Mouse (Mus musculus): ENCODE results near the gene Cpt2. TPM values are rescaled to one million over a fixed set of nuclear protein-coding genes. Genes with fewer than 3 reads are reported as not detected.

Gene Cpt2
- polyA plus RNA-seq, 1 experiment from 2014 or later, result 62.8 TPM

DNA sequence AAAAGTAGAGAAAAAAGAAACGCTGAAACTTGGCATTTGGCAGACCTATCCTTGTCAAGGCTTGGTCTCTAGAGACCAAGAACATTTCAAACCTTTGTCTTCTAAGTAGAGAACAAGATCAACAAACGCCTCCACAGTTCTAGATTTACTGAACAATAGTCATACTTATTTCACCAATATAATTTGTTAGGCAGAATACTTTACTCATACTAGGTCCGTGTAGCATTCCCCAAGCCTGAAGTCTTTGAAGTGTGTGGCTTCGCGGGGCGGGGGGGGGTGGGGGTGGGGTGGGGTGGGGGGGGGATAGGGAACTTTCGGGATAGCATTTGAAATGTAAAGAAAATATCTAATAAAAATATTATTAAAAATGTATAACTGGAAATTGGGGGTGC lies 389 bp upstream of the Cpt2 start:
- Histone ChIP-seq H3K27me3 (ENCODE audit: insufficient read depth, low read length) (no peaks in the 10 kb centered on the region), H3K27ac (ENCODE audit: low read length) (peak overlapping the region; percentile 86), H3K4me3 (ENCODE audit: low read length) (peak overlapping the region; percentile 82), H3K4me1 (ENCODE audit: insufficient read depth, low read length) (peaks cover 25% of the 10 kb centered on the region), H3K9me3 (ENCODE audit: low read length) (no peaks in the 10 kb centered on the region), H3K36me3 (ENCODE audit: insufficient read depth, low read length) (no peaks in the 10 kb centered on the region; the same call in 1 of the 2 replicates), H3K9ac (replicated peaks; ENCODE audit: low read length) (peak overlapping the region; percentile 5; the same call in 1 of the 2 replicates), H3K4me2 (replicated peaks; ENCODE audit: low read depth, low read length) (peak overlapping the region; percentile 77)
- 46% methylated on average over 7 of the region's 7 CpGs for WGBS
- 0 out of 2 replicates have a peak, but pooled peaks have one; percentile 4 for ATAC-seq (ENCODE audit: low FRiP score, low TSS enrichment)

DNA sequence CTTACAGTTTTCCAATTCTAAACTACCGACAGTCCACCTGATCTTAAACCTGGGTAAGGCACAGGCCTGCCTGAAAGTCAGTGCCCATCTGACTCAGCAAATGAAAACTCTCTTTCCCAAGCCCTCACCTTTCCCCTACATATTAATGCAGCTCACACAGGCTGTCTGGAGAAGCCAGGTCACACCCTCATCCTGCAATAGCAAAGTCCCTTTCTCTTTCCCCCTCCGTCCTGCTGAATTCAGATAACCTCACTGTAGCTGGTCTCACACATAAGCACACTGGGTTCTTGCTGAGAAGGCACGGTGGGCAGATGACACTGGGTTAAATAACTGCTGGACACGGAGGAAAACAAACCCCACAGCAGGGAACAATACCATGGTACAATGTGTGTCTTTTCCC lies 1.5 kb downstream of the Cpt2 start:
- ATAC-seq (ENCODE audit: low FRiP score, low TSS enrichment), result no peak
- WGBS, result 53% methylated on average over 4 of the region's 4 CpGs
- Histone ChIP-seq H3K9me3 (ENCODE audit: low read length) (no peaks in the 10 kb centered on the region), H3K27ac (ENCODE audit: low read length) (peak overlapping the region; percentile 9; the same call in 1 of the 2 replicates), H3K9ac (replicated peaks; ENCODE audit: low read length) (0 out of 2 replicates have a peak overlapping the region, but pooled peaks have one; percentile 22), H3K4me1 (ENCODE audit: insufficient read depth, low read length) (peaks cover 25% of the 10 kb centered on the region), H3K4me2 (replicated peaks; ENCODE audit: low read depth, low read length) (peak overlapping the region; percentile 77), H3K36me3 (ENCODE audit: insufficient read depth, low read length) (no peaks in the 10 kb centered on the region; the same call in 1 of the 2 replicates), H3K27me3 (ENCODE audit: insufficient read depth, low read length) (no peaks in the 10 kb centered on the region), H3K4me3 (ENCODE audit: low read length) (peak overlapping the region; percentile 82)

DNA sequence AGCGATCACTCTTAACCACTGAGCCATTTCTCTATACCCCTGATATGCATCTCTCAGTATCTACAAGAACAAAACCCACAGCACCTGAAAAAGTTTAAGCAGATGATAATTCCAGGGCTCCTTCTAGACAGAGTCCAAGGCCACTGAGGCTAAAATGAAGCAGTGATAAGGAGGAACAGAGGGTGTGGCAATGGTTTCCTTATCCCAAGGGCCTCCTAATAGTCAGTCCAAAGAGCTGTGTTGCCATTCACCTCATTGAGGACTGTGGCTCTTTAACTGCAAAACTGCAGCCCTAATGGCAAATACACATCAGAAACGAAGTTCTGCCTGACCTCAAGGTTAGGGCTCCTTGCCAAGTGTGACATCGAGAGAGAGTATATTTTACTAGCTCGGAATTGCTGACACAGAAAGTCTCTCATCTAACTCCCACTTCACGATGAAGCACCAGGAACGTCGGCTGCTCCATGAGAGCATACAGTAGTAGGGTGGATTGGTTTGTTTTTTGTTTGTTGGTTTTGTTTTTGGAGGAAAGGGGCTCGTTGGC lies 2.2 kb downstream of the Cpt2 start:
- Histone ChIP-seq H3K27ac (ENCODE audit: low read length) (no peak overlapping the region; the same call in 1 of the 2 replicates), H3K4me2 (replicated peaks; ENCODE audit: low read depth, low read length) (no peak overlapping the region), H3K9ac (replicated peaks; ENCODE audit: low read length) (no peak overlapping the region), H3K4me1 (ENCODE audit: insufficient read depth, low read length) (peaks cover 25% of the 10 kb centered on the region), H3K36me3 (ENCODE audit: insufficient read depth, low read length) (no peaks in the 10 kb centered on the region; the same call in 1 of the 2 replicates), H3K27me3 (ENCODE audit: insufficient read depth, low read length) (no peaks in the 10 kb centered on the region), H3K9me3 (ENCODE audit: low read length) (no peaks in the 10 kb centered on the region), H3K4me3 (ENCODE audit: low read length) (no peak overlapping the region)
- WGBS, result 43% methylated on average over 8 of the region's 8 CpGs
- no peak for ATAC-seq (ENCODE audit: low FRiP score, low TSS enrichment)

DNA sequence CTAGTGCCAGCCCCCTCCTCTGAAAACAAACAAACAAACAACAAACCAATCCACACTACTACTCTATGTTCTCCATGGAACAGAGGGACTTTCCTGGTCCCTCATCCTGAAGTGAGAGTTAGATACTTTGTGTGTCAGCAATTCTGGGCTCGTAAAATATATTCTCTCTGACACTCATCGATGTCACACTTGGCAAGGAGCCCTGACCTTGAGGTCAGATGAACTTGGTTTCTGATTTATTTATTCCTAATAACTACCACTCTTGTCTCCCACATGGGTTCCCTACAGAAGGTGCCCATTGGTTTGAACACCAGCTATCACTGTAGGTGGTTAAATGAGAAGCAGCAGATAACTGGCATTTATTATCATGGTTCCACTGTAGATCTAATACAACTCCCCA lies 3.1 kb downstream of the Cpt2 start:
- no peaks in the 10 kb centered on the region for H3K9me3 ChIP-seq (ENCODE audit: low read length)
- H3K27me3 ChIP-seq (ENCODE audit: insufficient read depth, low read length), result no peaks in the 10 kb centered on the region
- no peak overlapping the region for H3K4me2 ChIP-seq (replicated peaks; ENCODE audit: low read depth, low read length)
- no peak overlapping the region for H3K4me3 ChIP-seq (ENCODE audit: low read length)
- H3K27ac ChIP-seq (ENCODE audit: low read length), result no peak overlapping the region
- H3K4me1 ChIP-seq (ENCODE audit: insufficient read depth, low read length), result peaks cover 25% of the 10 kb centered on the region
- no peaks in the 10 kb centered on the region; the same call in 1 of the 2 replicates for H3K36me3 ChIP-seq (ENCODE audit: insufficient read depth, low read length)
- H3K9ac ChIP-seq (replicated peaks; ENCODE audit: low read length), result no peak overlapping the region
- ATAC-seq (ENCODE audit: low FRiP score, low TSS enrichment), result no peak
- WGBS, result 77% methylated on average over 2 of the region's 2 CpGs

DNA sequence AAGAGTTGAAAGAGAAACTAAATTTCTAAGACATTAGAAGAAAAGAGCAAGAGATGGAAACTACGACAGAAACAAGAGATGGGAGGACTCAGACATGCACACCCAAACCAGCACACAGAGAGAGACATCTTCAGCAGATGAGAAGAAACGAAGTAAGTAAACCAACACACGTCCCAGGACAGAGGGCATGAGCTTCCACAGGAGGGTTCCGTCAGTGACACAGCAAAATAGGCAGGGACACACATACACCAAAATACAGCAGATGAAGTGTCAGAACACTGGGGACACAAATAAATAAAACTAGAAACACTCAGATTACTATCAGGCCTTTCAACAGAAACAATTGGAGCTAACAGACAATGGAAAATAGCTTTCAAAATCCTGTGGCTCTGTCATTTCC lies 13.4 kb downstream of the Cpt2 start:
- Histone ChIP-seq H3K9me3 (ENCODE audit: low read length) (no peaks in the 10 kb centered on the region), H3K36me3 (ENCODE audit: insufficient read depth, low read length) (peaks cover 53% of the 10 kb centered on the region), H3K27ac (ENCODE audit: low read length) (no peak overlapping the region), H3K4me1 (ENCODE audit: insufficient read depth, low read length) (no peaks in the 10 kb centered on the region), H3K27me3 (ENCODE audit: insufficient read depth, low read length) (no peaks in the 10 kb centered on the region), H3K4me3 (ENCODE audit: low read length) (no peak overlapping the region), H3K4me2 (replicated peaks; ENCODE audit: low read depth, low read length) (no peak overlapping the region), H3K9ac (replicated peaks; ENCODE audit: low read length) (no peak overlapping the region)
- 87% methylated on average over 4 of the region's 4 CpGs for WGBS
- no peak for ATAC-seq (ENCODE audit: low FRiP score, low TSS enrichment)

DNA sequence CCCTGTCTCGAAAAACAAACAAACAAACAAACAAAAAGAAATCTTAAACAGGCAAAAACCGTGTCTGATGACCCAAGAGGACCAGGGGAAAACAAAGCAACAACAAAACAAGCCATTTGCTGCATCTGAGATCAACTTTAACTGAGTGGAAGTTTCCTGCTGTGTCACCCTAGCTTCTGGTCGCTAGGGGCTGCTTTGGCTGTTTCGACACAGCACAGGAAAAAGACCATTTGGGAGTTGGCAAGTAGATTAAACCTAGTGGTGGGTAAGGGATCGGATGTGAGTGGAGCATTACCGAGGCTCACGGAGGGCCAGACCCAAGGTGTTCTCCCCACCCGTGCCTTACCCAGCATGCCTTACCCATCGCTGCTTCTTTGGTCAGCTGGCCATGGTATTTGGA lies 16.8 kb downstream of the Cpt2 start:
- WGBS, result 91% methylated on average over 9 of the region's 9 CpGs
- no peak overlapping the region for H3K4me2 ChIP-seq (replicated peaks; ENCODE audit: low read depth, low read length)
- H3K36me3 ChIP-seq (ENCODE audit: insufficient read depth, low read length), result peaks cover 53% of the 10 kb centered on the region
- no peaks in the 10 kb centered on the region for H3K27me3 ChIP-seq (ENCODE audit: insufficient read depth, low read length)
- ATAC-seq (ENCODE audit: low FRiP score, low TSS enrichment), result no peak
- no peaks in the 10 kb centered on the region for H3K9me3 ChIP-seq (ENCODE audit: low read length)
- no peaks in the 10 kb centered on the region for H3K4me1 ChIP-seq (ENCODE audit: insufficient read depth, low read length)
- H3K9ac ChIP-seq (replicated peaks; ENCODE audit: low read length), result no peak overlapping the region
- no peak overlapping the region for H3K27ac ChIP-seq (ENCODE audit: low read length)
- H3K4me3 ChIP-seq (ENCODE audit: low read length), result no peak overlapping the region

DNA sequence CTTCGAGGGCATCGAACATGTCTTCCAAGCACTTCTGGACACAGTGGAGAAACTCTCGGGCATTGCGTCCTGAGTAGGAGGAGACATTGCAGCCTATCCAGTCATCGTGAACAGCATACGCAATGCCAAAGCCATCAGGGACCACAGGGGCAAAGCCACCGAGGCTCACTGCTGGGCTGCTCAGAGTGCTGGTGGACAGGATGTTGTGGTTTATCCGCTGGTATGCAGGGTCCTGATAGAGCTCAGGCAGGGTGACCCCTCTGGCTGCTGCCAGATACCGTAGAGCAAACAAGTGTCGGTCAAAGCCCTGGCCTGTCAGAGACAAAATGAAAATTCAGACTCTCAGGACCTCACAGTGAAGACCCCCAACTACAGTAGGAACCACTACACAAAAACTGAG lies 19.2 kb downstream of the Cpt2 start:
- Histone ChIP-seq H3K27me3 (ENCODE audit: insufficient read depth, low read length) (no peaks in the 10 kb centered on the region), H3K4me1 (ENCODE audit: insufficient read depth, low read length) (no peaks in the 10 kb centered on the region), H3K9ac (replicated peaks; ENCODE audit: low read length) (no peak overlapping the region), H3K4me2 (replicated peaks; ENCODE audit: low read depth, low read length) (no peak overlapping the region), H3K9me3 (ENCODE audit: low read length) (no peaks in the 10 kb centered on the region), H3K4me3 (ENCODE audit: low read length) (no peak overlapping the region), H3K36me3 (ENCODE audit: insufficient read depth, low read length) (peaks cover 49% of the 10 kb centered on the region), H3K27ac (ENCODE audit: low read length) (no peak overlapping the region)
- ATAC-seq (ENCODE audit: low FRiP score, low TSS enrichment), result no peak
- 90% methylated on average over 10 of the region's 10 CpGs for WGBS

DNA sequence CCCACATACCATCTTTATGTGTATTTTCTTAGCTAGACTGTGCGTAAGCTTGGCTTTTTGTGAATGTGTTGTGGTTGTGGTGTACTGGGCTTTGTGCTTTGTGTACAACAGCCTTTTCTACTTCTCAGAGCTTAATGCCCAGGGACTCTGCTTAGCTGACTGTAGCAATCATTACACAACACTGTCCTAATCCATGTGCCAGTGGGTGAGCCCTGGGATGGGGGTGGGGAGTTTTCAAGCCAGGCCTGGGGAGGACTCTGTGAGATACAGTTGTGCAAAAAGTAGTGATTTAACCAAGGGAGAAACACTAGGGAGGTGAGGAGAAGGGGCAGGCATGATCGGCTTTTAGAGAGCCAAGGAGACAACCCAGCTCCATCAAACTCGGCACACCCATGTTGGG lies 23.2 kb downstream of the Cpt2 start:
- no peak overlapping the region for H3K9ac ChIP-seq (replicated peaks; ENCODE audit: low read length)
- 88% methylated on average over 3 of the region's 3 CpGs for WGBS
- H3K27me3 ChIP-seq (ENCODE audit: insufficient read depth, low read length), result no peaks in the 10 kb centered on the region
- no peak for ATAC-seq (ENCODE audit: low FRiP score, low TSS enrichment)
- H3K9me3 ChIP-seq (ENCODE audit: low read length), result no peaks in the 10 kb centered on the region
- no peak overlapping the region for H3K4me2 ChIP-seq (replicated peaks; ENCODE audit: low read depth, low read length)
- H3K36me3 ChIP-seq (ENCODE audit: insufficient read depth, low read length), result peaks cover 50% of the 10 kb centered on the region
- no peak overlapping the region for H3K4me3 ChIP-seq (ENCODE audit: low read length)
- no peak overlapping the region for H3K27ac ChIP-seq (ENCODE audit: low read length)
- no peaks in the 10 kb centered on the region for H3K4me1 ChIP-seq (ENCODE audit: insufficient read depth, low read length)

DNA sequence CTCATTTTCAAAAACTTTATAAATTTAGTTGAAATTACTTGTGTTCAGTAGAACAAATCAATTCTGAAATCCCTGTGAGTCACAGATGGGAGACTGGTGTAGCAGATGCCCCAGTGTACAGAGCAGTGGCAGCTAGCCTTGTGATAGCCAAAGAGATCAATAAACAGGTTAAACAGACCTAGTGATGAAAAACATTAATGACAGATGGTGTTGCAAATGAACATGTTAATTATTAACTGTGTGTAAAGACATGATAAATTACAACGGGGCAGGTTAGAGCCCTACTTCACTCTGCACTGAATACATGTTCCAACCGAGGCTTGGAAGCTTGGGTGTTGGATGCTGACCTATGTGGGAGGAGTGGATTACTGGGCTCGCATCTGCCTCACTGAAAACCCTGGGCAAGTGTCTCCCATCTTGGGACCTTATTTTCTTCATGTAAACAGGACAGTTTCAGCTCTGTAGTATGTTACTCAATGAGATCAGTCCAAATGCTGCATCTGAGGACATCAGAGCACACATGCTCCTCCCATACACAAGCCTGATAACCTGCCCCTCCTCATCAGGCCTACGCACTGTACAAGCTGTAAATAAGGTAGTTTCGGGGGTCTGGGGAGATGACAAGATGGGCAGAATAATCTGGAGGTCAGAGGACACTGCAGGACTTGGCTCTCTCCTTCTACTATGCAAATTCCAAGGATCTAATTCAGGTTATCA lies 24.0 kb downstream of the Cpt2 start:
- Histone ChIP-seq H3K9ac (replicated peaks; ENCODE audit: low read length) (no peak overlapping the region), H3K27ac (ENCODE audit: low read length) (no peak overlapping the region), H3K4me3 (ENCODE audit: low read length) (no peak overlapping the region), H3K4me2 (replicated peaks; ENCODE audit: low read depth, low read length) (no peak overlapping the region), H3K27me3 (ENCODE audit: insufficient read depth, low read length) (no peaks in the 10 kb centered on the region), H3K9me3 (ENCODE audit: low read length) (no peaks in the 10 kb centered on the region), H3K4me1 (ENCODE audit: insufficient read depth, low read length) (no peaks in the 10 kb centered on the region), H3K36me3 (ENCODE audit: insufficient read depth, low read length) (peaks cover 47% of the 10 kb centered on the region)
- WGBS, result 78% methylated on average over 5 of the region's 5 CpGs
- ATAC-seq (ENCODE audit: low FRiP score, low TSS enrichment), result no peak

DNA sequence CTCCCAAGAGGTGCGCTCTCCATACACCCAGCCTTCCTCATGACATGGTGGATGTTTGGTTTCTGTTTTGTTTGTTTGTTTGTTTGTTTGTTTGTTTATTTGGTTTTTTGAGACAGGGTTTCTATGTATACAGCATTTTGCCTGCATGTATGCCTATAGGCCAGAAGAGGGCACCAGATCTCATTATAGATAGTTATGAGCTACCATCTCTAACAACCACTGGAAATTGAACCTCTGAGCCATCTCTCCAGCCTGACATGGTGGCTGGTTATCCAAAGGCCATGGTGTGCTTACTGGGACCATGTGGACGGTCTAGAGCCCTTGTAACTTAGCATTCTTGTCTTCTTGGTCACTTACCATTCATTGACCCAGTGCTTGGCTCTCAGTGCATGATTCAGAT lies 30.7 kb downstream of the Cpt2 start:
- no peaks in the 10 kb centered on the region for H3K27me3 ChIP-seq (ENCODE audit: insufficient read depth, low read length)
- H3K36me3 ChIP-seq (ENCODE audit: insufficient read depth, low read length), result peaks cover 35% of the 10 kb centered on the region
- WGBS, result 81% methylated on average over 2 of the region's 2 CpGs
- H3K9me3 ChIP-seq (ENCODE audit: low read length), result no peaks in the 10 kb centered on the region
- H3K4me3 ChIP-seq (ENCODE audit: low read length), result no peak overlapping the region
- no peak overlapping the region for H3K9ac ChIP-seq (replicated peaks; ENCODE audit: low read length)
- H3K4me1 ChIP-seq (ENCODE audit: insufficient read depth, low read length), result peaks cover 13% of the 10 kb centered on the region
- no peak for ATAC-seq (ENCODE audit: low FRiP score, low TSS enrichment)
- H3K27ac ChIP-seq (ENCODE audit: low read length), result no peak overlapping the region
- no peak overlapping the region for H3K4me2 ChIP-seq (replicated peaks; ENCODE audit: low read depth, low read length)

Measured in kidney, embryonic 16.5 days (tissue).